Comparison of ENCODE assay signal across 8 mouse cellular contexts in genomic region chr15:102051920-102052683, GRCm38 (mm10). TPM values are rescaled to one million over a fixed set of nuclear protein-coding genes. Genes with fewer than 3 reads are reported as not detected.
DNase-seq lines count a peak whose midpoint lies in the region; ATAC-seq and TF ChIP-seq lines count a peak whose summit lies in the region.

No protein-coding gene starts in this region.

- WGBS in embryonic facial prominence, embryonic 15.5 days: 1% methylated on average over 32 of the region's 33 CpGs
- WGBS in lung, adult 2 months: 3% methylated on average over 25 of the region's 33 CpGs
- WGBS in olfactory bulb, adult 2 months: 1% methylated on average over 30 of the region's 33 CpGs

- DNase-seq in gastrocnemius, adult 18-20 months (ENCODE audit: low spot score): peak; percentile 14
- DNase-seq in gastrocnemius, postnatal 25 days: no peak
- DNase-seq in heart, postnatal 14 days: peak; percentile 45 to 48
- DNase-seq in layer of hippocampus, adult 18-20 months (ENCODE audit: low spot score in 2 of 2): peak; percentile 30 to 67
- DNase-seq in lung, adult 2 months: no peak
- peak; percentile 79 for DNase-seq in thymus, postnatal 4 days

- peak overlapping the region; percentile 74 for H3K4me2 ChIP-seq in embryonic facial prominence, embryonic 15.5 days (replicated peaks)

- H3K27me3 ChIP-seq in embryonic facial prominence, embryonic 15.5 days: no peaks in the 10 kb centered on the region

- H3K9ac ChIP-seq in embryonic facial prominence, embryonic 15.5 days: peak overlapping the region; percentile 15; the same call in 1 of the 2 replicates

- H3K36me3 ChIP-seq in embryonic facial prominence, embryonic 15.5 days: no peaks in the 10 kb centered on the region

- TF ChIP-seq POLR2A in lung, adult 2 months (IDR thresholded peaks at IDR 0.05; ENCODE audit: borderline replicate concordance, extremely low read depth, low read depth, low read length): no peak
- TF ChIP-seq POLR2A in olfactory bulb, adult 2 months (IDR thresholded peaks at IDR 0.05; ENCODE audit: insufficient read depth, low read depth, low read length): no peak

- peak overlapping the region; percentile 44 for H3K4me3 ChIP-seq in embryonic facial prominence, embryonic 15.5 days (replicated peaks)
- peak overlapping the region; percentile 48 for H3K4me3 ChIP-seq in lung, adult 2 months (replicated peaks; ENCODE audit: extremely low read depth, low read depth, low read length)
- peak overlapping the region; percentile 61 for H3K4me3 ChIP-seq in olfactory bulb, adult 2 months (ENCODE audit: insufficient read depth, low read depth, low read length)

- H3K4me1 ChIP-seq in embryonic facial prominence, embryonic 15.5 days: 0 out of 2 replicates have a peak, but pooled peaks cover 4% of the 10 kb centered on the region
- no peaks in the 10 kb centered on the region; the same call in 1 of the 2 replicates for H3K4me1 ChIP-seq in lung, adult 2 months (ENCODE audit: control insufficient read depth, insufficient read depth, low read length)
- H3K4me1 ChIP-seq in olfactory bulb, adult 2 months (ENCODE audit: control insufficient read depth, insufficient read depth, low read length): peaks cover 4% of the 10 kb centered on the region; the same call in 1 of the 2 replicates

- no peak for TF ChIP-seq CTCF in lung, adult 2 months (IDR thresholded peaks at IDR 0.05; ENCODE audit: insufficient read depth, low read length)
- TF ChIP-seq CTCF in olfactory bulb, adult 2 months (IDR thresholded peaks at IDR 0.05; ENCODE audit: insufficient read depth, low read depth, low read length): no peak

- peak overlapping the region; percentile 69 for H3K27ac ChIP-seq in embryonic facial prominence, embryonic 15.5 days (replicated peaks)
- no peak overlapping the region for H3K27ac ChIP-seq in olfactory bulb, adult 2 months (ENCODE audit: insufficient read depth, low read depth, low read length)

- ATAC-seq in embryonic facial prominence, embryonic 15.5 days (ENCODE audit: insufficient number of reproducible peaks, low FRiP score, low TSS enrichment, low read depth): peak; percentile 87

- intact Hi-C loops in heart, postnatal 14 days (cut with DNase I): no loop called here

- H3K9me3 ChIP-seq in embryonic facial prominence, embryonic 15.5 days (replicated peaks): no peaks in the 10 kb centered on the region

RNA-seq across cellular contexts. Expression of gene Eif4b, which starts 21.5 kb away (rescaled TPM):
- total RNA-seq in gastrocnemius, adult 18-20 months (2021): 100 to 1,000 TPM; 224 to 227 TPM
- 100 to 1,000 TPM; 141 to 145 TPM for total RNA-seq in gastrocnemius, postnatal 25 days (2021)
- polyA plus RNA-seq in embryonic facial prominence, embryonic 15.5 days (2015; fragmentation: Nextera tagmentation; extraction: Ambion mirVana): 107 and 113 TPM in 2 replicates
- total RNA-seq in heart, postnatal 14 days (2021): 100 to 1,000 TPM; 130 to 147 TPM
- 100 to 1,000 TPM; 197 to 203 TPM for total RNA-seq in layer of hippocampus, adult 18-20 months (2021)
- polyA plus RNA-seq in lung, adult 2 months (2012; rRNA removed): 47.3 and 87.1 TPM in 2 replicates
- polyA plus RNA-seq in olfactory bulb, adult 2 months (2012; ENCODE audit: insufficient read depth, insufficient read length, low replicate concordance, missing spikeins): 618 TPM in 1 of 2 replicates, not detected in the other

RNA-seq across cellular contexts. Expression of gene Krt18, which starts 24.1 kb away (rescaled TPM):
- total RNA-seq in gastrocnemius, adult 18-20 months (2021): 1 to 10 TPM in 1 of 2 experiments, under 1 TPM in 1; 0.48 to 1.1 TPM
- total RNA-seq in gastrocnemius, postnatal 25 days (2021): under 1 TPM; 0.18 to 0.29 TPM
- polyA plus RNA-seq in embryonic facial prominence, embryonic 15.5 days (2015; fragmentation: Nextera tagmentation; extraction: Ambion mirVana): 87.8 and 119 TPM in 2 replicates
- total RNA-seq in heart, postnatal 14 days (2021): 10 to 100 TPM in 1 of 2 experiments, 1 to 10 TPM in 1; 4.9 to 10.4 TPM
- total RNA-seq in layer of hippocampus, adult 18-20 months (2021): under 1 TPM; 0.23 to 0.64 TPM
- 62.6 and 63.8 TPM in 2 replicates for polyA plus RNA-seq in lung, adult 2 months (2012; rRNA removed)
- not detected in 2 replicates for polyA plus RNA-seq in olfactory bulb, adult 2 months (2012; ENCODE audit: insufficient read depth, insufficient read length, low replicate concordance, missing spikeins)

RNA-seq across cellular contexts. Expression of gene Krt8, which starts 47.8 kb away (rescaled TPM):
- under 1 TPM; 0.16 to 0.21 TPM for total RNA-seq in gastrocnemius, adult 18-20 months (2021)
- total RNA-seq in gastrocnemius, postnatal 25 days (2021): under 1 TPM; 0.13 to 0.19 TPM
- polyA plus RNA-seq in embryonic facial prominence, embryonic 15.5 days (2015; fragmentation: Nextera tagmentation; extraction: Ambion mirVana): 131 and 181 TPM in 2 replicates
- 1 to 10 TPM; 4.2 to 7.0 TPM for total RNA-seq in heart, postnatal 14 days (2021)
- not detected for total RNA-seq in layer of hippocampus, adult 18-20 months (2021)
- polyA plus RNA-seq in lung, adult 2 months (2012; rRNA removed): 128 and 147 TPM in 2 replicates
- not detected in 2 replicates for polyA plus RNA-seq in olfactory bulb, adult 2 months (2012; ENCODE audit: insufficient read depth, insufficient read length, low replicate concordance, missing spikeins)

RNA-seq across cellular contexts. Expression of gene Tns2, which starts 48.1 kb away (rescaled TPM):
- 10 to 100 TPM; 31.3 to 31.6 TPM for total RNA-seq in gastrocnemius, adult 18-20 months (2021)
- total RNA-seq in gastrocnemius, postnatal 25 days (2021): 10 to 100 TPM; 22.3 to 32.0 TPM
- polyA plus RNA-seq in embryonic facial prominence, embryonic 15.5 days (2015; fragmentation: Nextera tagmentation; extraction: Ambion mirVana): 45.5 and 57.2 TPM in 2 replicates
- total RNA-seq in heart, postnatal 14 days (2021): 100 to 1,000 TPM; 119 to 121 TPM
- total RNA-seq in layer of hippocampus, adult 18-20 months (2021): 10 to 100 TPM; 13.8 to 18.2 TPM
- 255 and 329 TPM in 2 replicates for polyA plus RNA-seq in lung, adult 2 months (2012; rRNA removed)
- polyA plus RNA-seq in olfactory bulb, adult 2 months (2012; ENCODE audit: insufficient read depth, insufficient read length, low replicate concordance, missing spikeins): not detected in 2 replicates

Comparison
In these comparisons a context has a peak if more than half of its experiments do, and no peak if none do; other contexts are left out.
1. DNase-seq: peak in gastrocnemius, adult 18-20 months (single experiment), heart, postnatal 14 days (2 of 2), layer of hippocampus, adult 18-20 months (2 of 2) and thymus, postnatal 4 days (single experiment); none in gastrocnemius, postnatal 25 days (single experiment) and lung, adult 2 months (single experiment).
2. RNA of gene Krt8, which starts 47.8 kb away (total RNA-seq): 4.2 to 7.0 TPM in heart, postnatal 14 days; 0.16 to 0.21 TPM in gastrocnemius, adult 18-20 months, 0.13 to 0.19 TPM in gastrocnemius, postnatal 25 days and not detected in layer of hippocampus, adult 18-20 months; every median in the first group is over 4 times any median in the second.
3. Peak in every context shown above with its lines, with median percentiles within 50 percentile points of each other: H3K4me3 ChIP-seq.